Mouse (Mus musculus) midbrain, embryonic 14.5 days (tissue): Measurements from ENCODE around the gene Apoe. TPM values are rescaled to one million over a fixed set of nuclear protein-coding genes. Genes with fewer than 3 reads are reported as not detected.

Source experiments
- ATAC-seq: fragments of 200-750 bp; cut with Nextera tagmentation; 2 replicates; pipeline ENCODE4 v1.8.0; 2017; ENCODE audit warnings: moderate number of reproducible peaks, moderate library complexity; ENCODE audit not compliant: low FRiP score, low TSS enrichment
- DNase-seq: peaks from one replicate; pipeline ENCODE4 v3.0.0-alpha.2; 2015
- H3K27ac ChIP-seq: fragments of 300-500 bp; sonication (generic); replicated peaks from 2 replicates; pipeline ENCODE4 v1.5.1; 2014; ENCODE audit warnings: mild to moderate bottlenecking, low read depth, low read length, moderate library complexity
- H3K27me3 ChIP-seq: fragments of 300-500 bp; sonication (generic); 2 replicates; pipeline ENCODE4 v1.6.1; 2014; ENCODE audit warnings: low read length, control low read depth, mixed read lengths; ENCODE audit not compliant: control insufficient read depth, insufficient read depth
- H3K36me3 ChIP-seq: fragments of 300-500 bp; sonication (generic); 2 replicates; pipeline ENCODE4 v1.6.1; 2014; ENCODE audit warnings: low read length, control low read depth; ENCODE audit not compliant: control insufficient read depth, insufficient read depth
- H3K4me1 ChIP-seq: fragments of 300-500 bp; sonication (generic); 2 replicates; pipeline ENCODE4 v1.6.1; 2014; ENCODE audit warnings: mild to moderate bottlenecking, antibody characterized with exemption, low read length, control low read depth; ENCODE audit not compliant: control insufficient read depth, insufficient read depth
- H3K4me2 ChIP-seq: fragments of 300-500 bp; sonication (generic); 2 replicates; pipeline ENCODE4 v1.6.1; 2014; ENCODE audit warnings: mild to moderate bottlenecking, low read length, moderate library complexity
- H3K4me3 ChIP-seq: fragments of 300-500 bp; sonication (generic); replicated peaks from 2 replicates; pipeline ENCODE4 v1.5.1; 2014; ENCODE audit warnings: low read depth, low read length
- H3K9ac ChIP-seq: fragments of 300-500 bp; sonication (generic); replicated peaks from 2 replicates; pipeline ENCODE4 v1.6.1; 2014; ENCODE audit warnings: mild to moderate bottlenecking, low read length, moderate library complexity
- H3K9me3 ChIP-seq: fragments of 300-500 bp; sonication (generic); 2 replicates; pipeline ENCODE4 v1.6.1; 2016; ENCODE audit warnings: low read length, control low read depth, mixed read lengths; ENCODE audit not compliant: control insufficient read depth
- WGBS: fragments of 180-500 bp; shearing (Covaris S2); extraction: QIAGEN DNeasy Blood & Tissue Kit; methylation state at CpG from one replicate; pipeline ENCODE4 v1.1.7; 2014; 5-methylcytosine and 5-hydroxymethylcytosine counted together
- polyA plus RNA-seq: library from polyadenylated mRNA; unstranded; fragments of >200 nt; fragmentation: Nextera tagmentation; extraction: Ambion mirVana; gene quantifications from 2 replicates; pipeline ENCODE4 v1.2.1, GENCODE M21; 2014

The Apoe gene
- polyA plus RNA-seq, 1 experiment from 2014 or later: 265 TPM

DNA sequence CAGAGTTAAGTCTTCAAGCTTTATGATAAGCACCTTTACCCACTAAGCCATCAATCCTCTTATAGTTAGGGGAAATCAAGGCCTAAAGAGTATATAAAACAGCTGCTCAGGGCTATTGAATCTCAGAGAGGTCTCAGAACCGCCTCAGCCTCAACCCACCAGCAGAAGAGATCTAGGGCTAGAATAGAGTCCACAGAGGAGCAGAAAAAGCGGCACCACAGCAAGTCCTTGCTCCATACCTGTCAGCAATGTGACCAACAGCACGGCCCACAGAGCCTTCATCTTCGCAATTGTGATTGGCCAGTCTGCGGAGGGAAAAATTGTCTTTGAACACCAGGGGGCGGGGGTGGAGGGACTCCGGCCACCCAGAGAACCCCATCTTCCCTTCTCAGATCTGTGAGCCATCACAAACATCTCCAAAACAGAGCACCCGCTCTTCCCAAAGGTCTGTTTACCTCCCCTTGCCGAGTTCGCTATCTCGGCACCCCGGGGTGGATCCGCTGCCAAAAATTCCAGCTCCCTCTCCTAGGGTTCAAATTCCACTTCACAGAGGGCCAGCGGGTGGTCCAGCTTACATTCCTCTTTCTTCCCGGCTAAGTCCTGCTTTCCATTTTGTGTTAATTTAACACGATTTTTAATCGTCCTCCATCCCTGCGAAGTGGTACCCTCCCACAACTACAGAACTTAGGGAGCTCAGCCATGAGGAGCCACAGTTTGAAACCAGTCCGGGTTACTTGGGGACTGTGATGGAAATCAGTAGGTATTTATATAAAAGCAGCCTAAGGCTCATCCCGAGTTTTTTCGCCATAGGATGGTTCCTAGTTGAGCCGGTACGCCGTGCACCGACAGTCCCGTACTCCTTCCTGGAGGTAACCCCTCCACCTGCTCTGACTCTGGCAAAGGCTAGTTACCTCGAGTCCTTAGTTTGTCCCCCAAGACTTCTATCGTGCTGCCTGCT is 760 bp downstream of the Apoe start:
- Histone ChIP-seq H3K9me3 (no peaks in the 10 kb centered on the region), H3K4me2 (peak overlapping the region; percentile 60)

DNA sequence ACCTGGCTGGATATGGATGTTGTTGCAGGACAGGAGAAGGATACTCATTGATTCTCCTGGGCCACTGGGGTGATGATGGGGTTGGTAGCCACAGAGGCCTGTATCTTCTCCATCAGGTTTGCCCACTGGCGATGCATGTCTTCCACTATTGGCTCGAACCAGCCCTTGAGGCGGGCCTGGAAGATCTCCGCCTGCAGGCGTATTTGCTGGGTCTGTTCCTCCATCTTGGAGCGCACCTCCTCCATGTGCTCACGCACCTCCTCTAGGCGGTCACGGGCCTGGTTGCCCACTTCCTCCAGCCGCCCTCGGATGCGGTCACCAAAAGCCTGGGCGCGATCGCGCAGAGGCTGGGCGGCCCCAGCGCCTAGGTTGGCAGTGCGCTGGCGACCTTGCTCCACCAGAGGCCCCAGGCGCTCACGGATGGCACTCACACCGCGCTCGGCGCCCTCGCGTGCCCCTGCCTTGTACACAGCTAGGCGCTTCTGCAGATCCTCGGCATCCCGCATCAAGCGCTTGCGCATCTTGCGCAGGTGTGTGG is 2.6 kb downstream of the Apoe start:
- no peak overlapping the region for H3K4me3 ChIP-seq
- H3K9me3 ChIP-seq: no peaks in the 10 kb centered on the region
- 95% methylated on average over 34 of the region's 34 CpGs for WGBS
- DNase-seq (no peak), ATAC-seq (no peak)
- no peaks in the 10 kb centered on the region for H3K27me3 ChIP-seq
- 0 out of 2 replicates have a peak, but pooled peaks cover under 1% of the 10 kb centered on the region for H3K36me3 ChIP-seq
- H3K27ac ChIP-seq: no peak overlapping the region
- H3K9ac ChIP-seq: no peak overlapping the region
- H3K4me2 ChIP-seq: no peak overlapping the region
- peaks cover 16% of the 10 kb centered on the region for H3K4me1 ChIP-seq

More for the DNA sequence above, 760 bp downstream of the Apoe start:
- DNase-seq (peak; percentile 57), ATAC-seq (peak; percentile 3; the same call in 1 of the 2 replicates)
- H3K9ac ChIP-seq: peak overlapping the region; percentile 57; the same call in 1 of the 2 replicates
- no peak overlapping the region for H3K27ac ChIP-seq
- WGBS: 3% methylated on average over 28 of the region's 28 CpGs
- H3K4me3 ChIP-seq: peak overlapping the region; percentile 27
- peaks cover 16% of the 10 kb centered on the region for H3K36me3 ChIP-seq
- no peaks in the 10 kb centered on the region for H3K27me3 ChIP-seq
- peaks cover 16% of the 10 kb centered on the region for H3K4me1 ChIP-seq

DNA sequence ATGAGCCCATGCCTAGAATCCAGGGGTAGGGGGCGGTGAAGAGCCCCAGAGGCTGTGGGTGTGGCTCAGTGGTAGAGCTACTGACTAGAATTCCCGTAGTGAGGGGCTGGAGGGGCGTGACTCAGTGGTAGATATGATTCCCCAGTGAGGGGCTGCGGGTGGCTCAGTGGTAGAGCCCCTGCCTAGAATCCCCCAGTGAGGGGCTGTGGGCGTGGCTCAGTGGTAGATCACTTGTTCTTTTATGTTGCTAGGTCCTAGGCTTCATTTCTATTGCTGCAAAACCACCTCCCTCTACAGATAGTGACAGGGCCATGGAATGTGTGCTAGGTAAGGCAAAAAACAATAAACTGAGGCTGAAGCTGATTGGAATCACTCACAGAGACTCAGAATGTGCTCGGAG is 3.1 kb downstream of the Apoe start:
- Histone ChIP-seq H3K4me2 (no peak overlapping the region), H3K4me1 (peaks cover 16% of the 10 kb centered on the region), H3K36me3 (no peaks in the 10 kb centered on the region), H3K9me3 (no peaks in the 10 kb centered on the region), H3K27ac (no peak overlapping the region), H3K9ac (no peak overlapping the region), H3K4me3 (no peak overlapping the region), H3K27me3 (no peaks in the 10 kb centered on the region)
- no peak for DNase-seq
- WGBS: 91% methylated on average over 6 of the region's 6 CpGs
- ATAC-seq: no peak

DNA sequence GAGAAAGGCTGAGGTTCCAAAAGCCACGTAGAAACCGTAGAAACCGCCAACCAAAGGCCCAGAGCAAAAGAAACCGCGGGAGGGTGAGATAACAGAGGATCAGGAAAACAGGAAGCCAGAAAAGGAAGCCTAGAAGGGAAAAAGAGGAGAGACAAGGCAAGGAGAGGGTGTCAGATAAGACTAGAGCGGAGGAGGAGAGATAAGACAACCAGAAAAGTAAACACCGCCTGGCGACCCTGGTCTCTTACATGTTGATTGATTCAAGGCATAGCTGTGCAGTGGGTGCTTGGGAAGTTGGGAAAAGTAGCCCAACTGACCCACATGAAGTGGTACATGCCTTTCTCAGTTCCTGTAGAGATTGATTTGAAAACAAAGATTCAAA is 3.8 kb downstream of the Apoe start:
- H3K4me2 ChIP-seq: no peak overlapping the region
- DNase-seq: no peak
- no peak overlapping the region for H3K9ac ChIP-seq
- ATAC-seq: no peak
- no peaks in the 10 kb centered on the region for H3K27me3 ChIP-seq
- H3K9me3 ChIP-seq: no peaks in the 10 kb centered on the region
- no peak overlapping the region for H3K4me3 ChIP-seq
- 63% methylated on average over 8 of the region's 8 CpGs for WGBS
- no peak overlapping the region for H3K27ac ChIP-seq
- peaks cover 16% of the 10 kb centered on the region for H3K4me1 ChIP-seq
- no peaks in the 10 kb centered on the region for H3K36me3 ChIP-seq

DNA sequence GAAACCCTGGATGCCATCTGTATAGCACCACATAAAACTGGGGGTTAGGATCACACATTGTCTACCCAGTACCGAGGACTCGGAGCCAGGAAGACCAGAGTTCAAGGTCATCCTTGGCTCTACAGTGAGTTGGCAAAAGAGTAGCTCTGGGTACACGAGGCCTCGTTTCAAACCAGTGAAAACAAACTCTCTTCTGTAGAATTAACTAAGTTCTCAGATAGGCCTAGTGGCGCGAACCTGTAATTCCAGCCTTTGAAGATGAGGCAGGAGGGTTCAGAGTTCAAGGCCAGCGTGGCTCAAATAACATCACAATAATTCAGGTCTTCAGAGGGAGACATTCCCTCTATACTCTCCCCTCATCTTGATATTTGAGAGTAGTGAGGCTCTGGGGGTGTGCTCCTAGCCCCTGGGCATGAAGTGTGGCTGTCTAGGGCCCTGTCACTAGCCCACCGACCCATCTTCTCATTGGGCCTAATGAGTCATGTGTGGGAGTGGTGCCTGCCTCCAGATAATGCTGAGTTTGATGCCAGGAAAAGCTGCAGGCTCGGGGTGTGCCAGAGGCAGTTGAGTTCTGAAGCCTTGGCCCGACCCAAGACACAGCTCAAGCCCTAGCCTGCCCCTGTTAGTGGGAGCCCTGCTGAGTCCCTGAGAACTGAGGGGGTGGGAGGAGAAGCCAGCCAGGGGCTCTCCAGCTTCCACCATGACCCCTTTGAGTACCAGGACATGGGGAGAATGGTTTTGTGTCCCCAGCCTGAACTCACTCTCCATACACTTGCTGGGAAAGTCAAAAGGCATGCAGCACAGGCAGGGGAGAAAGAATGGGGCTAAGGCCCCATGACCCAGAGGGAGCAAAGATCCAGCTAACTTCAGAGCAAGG is 4.4 kb downstream of the Apoe start:
- peaks cover 16% of the 10 kb centered on the region for H3K4me1 ChIP-seq
- ATAC-seq (no peak), DNase-seq (no peak)
- no peak overlapping the region for H3K4me2 ChIP-seq
- no peak overlapping the region for H3K27ac ChIP-seq
- no peaks in the 10 kb centered on the region for H3K36me3 ChIP-seq
- H3K27me3 ChIP-seq: no peaks in the 10 kb centered on the region
- no peak overlapping the region for H3K9ac ChIP-seq
- no peaks in the 10 kb centered on the region for H3K9me3 ChIP-seq
- H3K4me3 ChIP-seq: no peak overlapping the region
- 90% methylated on average over 10 of the region's 10 CpGs for WGBS

DNA sequence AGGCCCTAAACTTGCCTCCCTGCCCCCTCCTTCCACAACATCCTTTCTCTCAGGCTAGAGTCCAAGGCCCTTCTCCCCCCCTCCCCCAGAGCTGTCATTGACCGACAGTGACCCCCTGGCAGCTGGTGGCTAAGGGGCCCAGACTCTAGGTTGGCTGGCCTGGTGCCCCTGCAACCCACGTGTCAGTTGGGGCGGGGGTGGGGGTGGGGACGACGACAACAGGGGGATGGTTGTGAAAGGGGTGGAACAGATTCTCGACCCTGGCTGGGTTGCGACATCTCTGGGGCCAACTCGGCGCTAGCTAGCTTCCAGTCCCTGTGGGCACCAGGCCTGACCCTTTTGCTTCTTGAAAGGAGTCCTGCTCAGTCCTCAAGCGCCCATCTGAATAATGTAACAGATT is 5.6 kb downstream of the Apoe start:
- H3K36me3 ChIP-seq: no peaks in the 10 kb centered on the region
- no peak for ATAC-seq
- H3K27ac ChIP-seq: no peak overlapping the region
- H3K4me1 ChIP-seq: peaks cover 5% of the 10 kb centered on the region; the same call in 1 of the 2 replicates
- H3K4me2 ChIP-seq: no peak overlapping the region
- H3K4me3 ChIP-seq: no peak overlapping the region
- H3K9me3 ChIP-seq: no peaks in the 10 kb centered on the region
- peak; percentile 9 for DNase-seq
- H3K9ac ChIP-seq: no peak overlapping the region
- H3K27me3 ChIP-seq: no peaks in the 10 kb centered on the region
- 22% methylated on average over 10 of the region's 10 CpGs for WGBS

DNA sequence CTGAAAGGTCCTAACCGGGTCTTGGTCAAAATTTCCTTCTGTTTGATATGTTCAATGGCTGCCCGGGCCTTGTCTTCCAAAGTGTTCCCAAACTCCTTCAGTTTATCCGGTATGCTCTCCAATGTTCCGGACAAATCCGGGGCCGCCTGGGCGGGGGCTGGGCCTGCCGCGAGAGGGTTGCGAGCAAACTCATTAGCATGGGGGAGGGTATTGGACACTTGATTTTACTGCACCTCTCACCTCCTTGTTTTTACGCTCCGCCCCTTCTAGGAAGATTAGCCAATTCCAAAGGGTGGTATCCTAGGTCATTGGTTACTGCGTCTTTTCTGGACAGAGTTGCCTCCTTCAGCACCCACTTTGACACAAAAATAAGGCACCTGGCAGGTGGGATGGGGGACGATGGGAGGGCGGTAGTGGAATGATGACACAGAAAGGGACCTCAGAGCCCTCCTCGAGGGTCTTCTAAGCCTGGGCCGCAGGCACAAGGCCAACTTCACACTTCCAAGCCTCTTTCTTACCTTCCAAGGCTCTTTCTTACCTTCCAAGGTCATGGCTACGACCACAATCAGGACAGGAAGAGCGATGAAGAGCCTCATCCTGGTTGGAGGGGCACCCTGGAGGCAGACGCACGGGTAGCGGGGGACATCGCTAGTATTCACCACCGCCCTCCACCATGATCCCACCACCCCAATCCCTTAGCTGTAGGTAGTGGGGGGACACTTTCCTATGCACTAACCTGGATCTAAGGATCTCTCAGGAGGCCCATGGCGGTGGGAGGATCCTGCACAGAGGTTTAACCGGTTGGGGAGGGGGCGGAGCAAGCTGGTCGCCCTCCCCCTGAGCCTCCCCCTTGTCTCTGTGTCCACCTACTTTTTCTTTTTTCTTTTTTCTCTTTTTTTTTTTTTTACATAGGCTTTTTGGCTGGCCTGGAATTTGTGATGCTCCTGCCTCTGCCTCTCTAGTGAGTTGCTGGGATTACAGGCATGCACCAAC is 6.8 kb downstream of the Apoe start, which contains the start of gene Apoc1:
Apoc1 (minus strand) TSS at position 788 of the 993 bp plus-strand sequence.
- no peak within 1 kb of the TSS for H3K27ac ChIP-seq
- no peaks in the 10 kb centered on the region for H3K27me3 ChIP-seq
- no peak for ATAC-seq
- DNase-seq: no peak
- H3K9me3 ChIP-seq: no peaks in the 10 kb centered on the region
- H3K9ac ChIP-seq: no peak within 1 kb of the TSS
- H3K4me2 ChIP-seq: no peak within 1 kb of the TSS
- 45% methylated on average over 28 of the region's 28 CpGs for WGBS
- H3K4me1 ChIP-seq: no peaks in the 10 kb centered on the region
- H3K36me3 ChIP-seq: no peaks in the 10 kb centered on the region
- no peak within 1 kb of the TSS for H3K4me3 ChIP-seq
